Mouse (Mus musculus): Measurements from ENCODE around the gene Mybl2. TPM values are rescaled to one million over a fixed set of nuclear protein-coding genes. Genes with fewer than 3 reads are reported as not detected.

The Mybl2 gene
- polyA plus RNA-seq, 1 experiment from 2014 or later = 71.7 TPM

- ATAC-seq = no peak
- Histone ChIP-seq H3K4me3 (no peak overlapping the region), H3K36me3 (no peaks in the 10 kb centered on the region), H3K9ac (no peak overlapping the region), H3K9me3 (replicated peaks) (no peaks in the 10 kb centered on the region), H3K4me2 (no peak overlapping the region), H3K27ac (no peak overlapping the region), H3K4me1 (no peaks in the 10 kb centered on the region), H3K27me3 (replicated peaks) (peaks cover 34% of the 10 kb centered on the region)
- 62% methylated on average over 5 of the region's 5 CpGs for whole genome bisulfite sequencing (ENCODE audit: insufficient replicate concordance)
Observed at GRCm38 (mm10) chr2:163123496-163123895, 69.0 kb downstream of the Mybl2 start.

GRCm38 (mm10) chr2:163130837-163131236 lies 76.3 kb downstream of the Mybl2 start:
- ATAC-seq = no peak

DNA sequence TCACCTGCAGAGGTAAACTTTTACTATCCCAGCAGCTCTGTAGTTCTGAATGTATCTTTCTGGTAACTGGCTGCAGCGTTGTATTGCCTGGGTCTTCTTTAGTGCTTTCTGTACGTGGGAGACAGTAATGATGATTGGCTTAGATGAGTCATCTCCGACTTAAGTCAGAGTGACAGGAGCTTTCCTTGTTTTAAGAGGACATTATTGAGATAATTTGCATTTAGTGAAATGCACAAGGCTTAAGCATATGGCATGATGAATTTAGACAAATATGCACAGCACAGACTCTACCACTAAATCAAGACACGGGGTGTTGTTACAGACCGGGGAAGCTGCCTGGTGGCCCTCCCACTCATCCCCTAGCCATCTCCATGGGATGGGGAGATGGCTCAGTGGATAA lies 77.8 kb downstream of the Mybl2 start:
- no peak for ATAC-seq
- no peaks in the 10 kb centered on the region for H3K36me3 ChIP-seq
- H3K27me3 ChIP-seq (replicated peaks) = no peaks in the 10 kb centered on the region
- no peak overlapping the region for H3K4me3 ChIP-seq
- 74% methylated on average over 5 of the region's 5 CpGs for WGBS (ENCODE audit: insufficient replicate concordance)
- no peak overlapping the region for H3K27ac ChIP-seq
- H3K9ac ChIP-seq = no peak overlapping the region
- no peaks in the 10 kb centered on the region for H3K9me3 ChIP-seq (replicated peaks)
- H3K4me1 ChIP-seq = no peaks in the 10 kb centered on the region
- no peak overlapping the region for H3K4me2 ChIP-seq

More at GRCm38 (mm10) chr2:163130837-163131236, 76.3 kb downstream of the Mybl2 start:
- no peak overlapping the region for H3K4me3 ChIP-seq
- H3K27me3 ChIP-seq (replicated peaks) = no peaks in the 10 kb centered on the region
- H3K9me3 ChIP-seq (replicated peaks) = no peaks in the 10 kb centered on the region
- no peak overlapping the region for H3K27ac ChIP-seq
- no peaks in the 10 kb centered on the region for H3K36me3 ChIP-seq
- no peak overlapping the region for H3K4me2 ChIP-seq
- 63% methylated on average over 5 of the region's 5 CpGs for WGBS (ENCODE audit: insufficient replicate concordance)
- no peaks in the 10 kb centered on the region for H3K4me1 ChIP-seq
- no peak overlapping the region for H3K9ac ChIP-seq

Small RNAs within 50 kb of the gene (microRNA-seq; reads per million reads assigned to microRNA genes)
- gene Gm22174 (not detected), gene Mir7003 (1.1 reads per million)

Other genes starting within 250 kb of the Mybl2 start
- gene Srsf6, start 123.2 kb upstream of the Mybl2 start, polyA plus RNA-seq (2016; fragmentation: Nextera tagmentation; extraction: Ambion mirVana) = 168 and 174 TPM in 2 replicates
- gene L3mbtl1, start 111.2 kb upstream of the Mybl2 start, polyA plus RNA-seq (2016; fragmentation: Nextera tagmentation; extraction: Ambion mirVana) = 0.06 and 0.08 TPM in 2 replicates
- 2.7 and 3.0 TPM in 2 replicates for gene Sgk2, start 67.4 kb upstream of the Mybl2 start, polyA plus RNA-seq (2016; fragmentation: Nextera tagmentation; extraction: Ambion mirVana)
- gene Ift52, start 37.3 kb upstream of the Mybl2 start, polyA plus RNA-seq (2016; fragmentation: Nextera tagmentation; extraction: Ambion mirVana) = 24.4 and 25.9 TPM in 2 replicates
- gene Gtsf1l, start 33.2 kb downstream of the Mybl2 start, polyA plus RNA-seq (2016; fragmentation: Nextera tagmentation; extraction: Ambion mirVana) = not detected in 2 replicates
- 0.99 and 1.2 TPM in 2 replicates for gene Tox2, start 148.4 kb downstream of the Mybl2 start, polyA plus RNA-seq (2016; fragmentation: Nextera tagmentation; extraction: Ambion mirVana)

All from liver, embryonic 12.5 days (tissue).